Mouse (Mus musculus): ENCODE data around the gene Ppdpf. TPM values are rescaled to one million over a fixed set of nuclear protein-coding genes. Genes with fewer than 3 reads are reported as not detected.

Gene Ppdpf
- total and polyA plus RNA-seq, 2 experiments: 48.4 to 181 TPM

- Histone ChIP-seq H3K27ac (replicated peaks; ENCODE audit: insufficient read depth, low read depth, low read length) (no peak within 1 kb of the TSS), H3K36me3 (ENCODE audit: control insufficient read depth, insufficient read depth, low read length) (no peaks in the 10 kb centered on the region), H3K27me3 (ENCODE audit: control insufficient read depth, insufficient read depth, low read length) (peaks cover 8% of the 10 kb centered on the region; the same call in 1 of the 2 replicates), H3K79me2 (ENCODE audit: control insufficient read depth, insufficient read depth, low read length) (no peaks in the 10 kb centered on the region), H3K4me1 (ENCODE audit: control insufficient read depth, insufficient read depth, low read length) (no peaks in the 10 kb centered on the region), H3K4me3 (ENCODE audit: insufficient read depth, low read depth, low read length) (no peak within 1 kb of the TSS), H3K9ac (ENCODE audit: low read depth, low read length) (no peak within 1 kb of the TSS)
- DNase-seq (ENCODE audit: extremely low read depth, low read depth, low spot score): no peak
- TF ChIP-seq POLR2A (IDR thresholded peaks at IDR 0.05; ENCODE audit: extremely low read depth, insufficient read depth, low read length) (no peak), CTCF (IDR thresholded peaks at IDR 0.05; ENCODE audit: low read depth, low read length) (no peak)
- WGBS: 9% methylated on average over 55 of the region's 55 CpGs
Measured at GRCm38 (mm10) chr2:181156248-181157121, 30.6 kb upstream of the Ppdpf start, which contains the start of gene Eef1a2. Eef1a2 (minus strand) TSS chr2:181157014.

DNA sequence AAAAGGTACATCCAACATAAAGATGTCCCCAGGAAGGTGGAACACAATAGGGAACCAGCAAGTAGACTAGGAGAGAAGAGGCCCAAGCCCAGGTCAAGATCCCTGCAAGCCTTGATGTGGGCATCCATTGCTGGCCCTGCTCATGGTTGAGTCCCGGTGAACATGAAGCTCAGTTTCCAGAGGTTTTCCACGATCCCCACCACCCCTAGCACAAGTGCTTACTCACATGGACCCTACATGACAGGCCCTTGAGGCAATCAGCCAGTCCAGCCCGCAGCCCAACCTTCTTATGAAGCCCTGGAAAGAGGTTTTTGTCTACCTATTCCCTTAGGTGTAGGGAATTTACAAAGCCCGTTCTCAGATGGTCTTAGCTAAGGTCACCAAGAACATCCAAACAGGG lies 29.9 kb upstream of the Ppdpf start:
- DNase-seq (ENCODE audit: extremely low read depth, low read depth, low spot score): no peak
- TF ChIP-seq CTCF (IDR thresholded peaks at IDR 0.05; ENCODE audit: low read depth, low read length) (no peak), POLR2A (IDR thresholded peaks at IDR 0.05; ENCODE audit: extremely low read depth, insufficient read depth, low read length) (no peak)
- no peaks in the 10 kb centered on the region for H3K36me3 ChIP-seq (ENCODE audit: control insufficient read depth, insufficient read depth, low read length)
- peaks cover 8% of the 10 kb centered on the region; the same call in 1 of the 2 replicates for H3K27me3 ChIP-seq (ENCODE audit: control insufficient read depth, insufficient read depth, low read length)
- no peak overlapping the region for H3K4me3 ChIP-seq (ENCODE audit: insufficient read depth, low read depth, low read length)
- H3K27ac ChIP-seq (replicated peaks; ENCODE audit: insufficient read depth, low read depth, low read length): no peak overlapping the region
- H3K9ac ChIP-seq (ENCODE audit: low read depth, low read length): no peak overlapping the region
- H3K4me1 ChIP-seq (ENCODE audit: control insufficient read depth, insufficient read depth, low read length): no peaks in the 10 kb centered on the region
- 82% methylated on average over 4 of the region's 4 CpGs for WGBS
- no peaks in the 10 kb centered on the region for H3K79me2 ChIP-seq (ENCODE audit: control insufficient read depth, insufficient read depth, low read length)

DNA sequence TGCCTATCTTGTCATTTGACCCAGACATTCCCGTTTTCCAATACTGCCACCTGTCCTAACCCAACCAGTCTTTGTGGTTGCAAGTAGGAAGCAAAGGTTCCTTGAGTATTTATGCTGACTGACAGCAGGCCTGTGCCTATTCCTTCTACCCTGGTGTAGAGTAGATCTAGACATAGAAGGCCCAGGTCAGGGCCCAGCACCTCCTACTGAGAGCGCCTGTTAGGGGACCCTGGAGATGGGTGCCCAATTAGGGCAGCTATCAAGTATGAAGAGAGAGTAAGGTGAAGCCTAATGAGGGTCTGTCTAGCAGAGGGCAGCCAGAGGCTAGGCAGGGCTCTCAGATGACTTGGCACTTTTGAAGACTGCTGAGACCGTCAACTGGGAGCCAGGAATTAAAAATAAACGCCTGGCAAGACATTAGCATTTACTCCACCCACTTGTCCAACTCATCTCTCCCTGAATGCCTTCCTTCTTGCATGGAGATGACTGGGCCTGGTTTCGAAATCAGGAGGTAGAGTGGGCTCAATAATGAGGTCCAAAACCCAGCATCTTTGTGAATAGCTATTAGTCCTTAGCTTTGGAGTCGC lies 29.2 kb upstream of the Ppdpf start:
- Histone ChIP-seq H3K27ac (replicated peaks; ENCODE audit: insufficient read depth, low read depth, low read length) (no peak overlapping the region), H3K4me3 (ENCODE audit: insufficient read depth, low read depth, low read length) (no peak overlapping the region), H3K27me3 (ENCODE audit: control insufficient read depth, insufficient read depth, low read length) (peaks cover 8% of the 10 kb centered on the region; the same call in 1 of the 2 replicates), H3K4me1 (ENCODE audit: control insufficient read depth, insufficient read depth, low read length) (no peaks in the 10 kb centered on the region), H3K9ac (ENCODE audit: low read depth, low read length) (no peak overlapping the region), H3K36me3 (ENCODE audit: control insufficient read depth, insufficient read depth, low read length) (no peaks in the 10 kb centered on the region), H3K79me2 (ENCODE audit: control insufficient read depth, insufficient read depth, low read length) (no peaks in the 10 kb centered on the region)
- TF ChIP-seq POLR2A (IDR thresholded peaks at IDR 0.05; ENCODE audit: extremely low read depth, insufficient read depth, low read length): no peak
- TF ChIP-seq CTCF (IDR thresholded peaks at IDR 0.05; ENCODE audit: low read depth, low read length): no peak
- WGBS: 76% methylated on average over 6 of the region's 6 CpGs
- no peak for DNase-seq (ENCODE audit: extremely low read depth, low read depth, low spot score)

DNA sequence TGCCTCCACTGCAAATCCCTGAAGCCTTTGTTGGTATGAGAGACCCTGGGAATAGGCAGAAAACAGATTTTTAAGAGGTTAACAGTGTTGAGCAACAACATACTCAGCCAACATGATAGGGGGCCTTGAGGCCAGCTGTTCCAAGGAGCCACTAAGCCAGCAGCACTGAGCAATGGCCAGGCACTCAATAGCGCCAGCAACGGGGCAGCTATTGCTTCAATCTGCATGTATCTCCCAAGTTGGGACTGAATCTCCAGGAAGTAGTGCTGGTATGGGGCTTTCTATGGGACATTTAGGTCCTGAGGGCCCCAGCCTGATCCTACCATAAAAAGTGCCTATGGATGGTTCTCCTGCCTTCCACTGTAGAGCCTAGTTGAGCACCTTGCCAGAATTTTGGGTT lies 28.6 kb upstream of the Ppdpf start:
- WGBS: 93% methylated on average over 2 of the region's 2 CpGs
- DNase-seq (ENCODE audit: extremely low read depth, low read depth, low spot score): no peak
- Histone ChIP-seq H3K27me3 (ENCODE audit: control insufficient read depth, insufficient read depth, low read length) (peaks cover 8% of the 10 kb centered on the region; the same call in 1 of the 2 replicates), H3K27ac (replicated peaks; ENCODE audit: insufficient read depth, low read depth, low read length) (no peak overlapping the region), H3K36me3 (ENCODE audit: control insufficient read depth, insufficient read depth, low read length) (no peaks in the 10 kb centered on the region), H3K9ac (ENCODE audit: low read depth, low read length) (no peak overlapping the region), H3K79me2 (ENCODE audit: control insufficient read depth, insufficient read depth, low read length) (no peaks in the 10 kb centered on the region), H3K4me1 (ENCODE audit: control insufficient read depth, insufficient read depth, low read length) (no peaks in the 10 kb centered on the region), H3K4me3 (ENCODE audit: insufficient read depth, low read depth, low read length) (no peak overlapping the region)
- TF ChIP-seq POLR2A (IDR thresholded peaks at IDR 0.05; ENCODE audit: extremely low read depth, insufficient read depth, low read length): no peak
- no peak for TF ChIP-seq CTCF (IDR thresholded peaks at IDR 0.05; ENCODE audit: low read depth, low read length)

- H3K4me3 ChIP-seq (ENCODE audit: insufficient read depth, low read depth, low read length): no peak overlapping the region
- H3K4me1 ChIP-seq (ENCODE audit: control insufficient read depth, insufficient read depth, low read length): no peaks in the 10 kb centered on the region
- no peak overlapping the region for H3K27ac ChIP-seq (replicated peaks; ENCODE audit: insufficient read depth, low read depth, low read length)
- no peak overlapping the region for H3K9ac ChIP-seq (ENCODE audit: low read depth, low read length)
- WGBS: 47% methylated on average over 7 of the region's 7 CpGs
- TF ChIP-seq POLR2A (IDR thresholded peaks at IDR 0.05; ENCODE audit: extremely low read depth, insufficient read depth, low read length) (no peak), CTCF (IDR thresholded peaks at IDR 0.05; ENCODE audit: low read depth, low read length) (no peak)
- no peaks in the 10 kb centered on the region for H3K36me3 ChIP-seq (ENCODE audit: control insufficient read depth, insufficient read depth, low read length)
- peaks cover 8% of the 10 kb centered on the region; the same call in 1 of the 2 replicates for H3K27me3 ChIP-seq (ENCODE audit: control insufficient read depth, insufficient read depth, low read length)
- no peaks in the 10 kb centered on the region for H3K79me2 ChIP-seq (ENCODE audit: control insufficient read depth, insufficient read depth, low read length)
- no peak for DNase-seq (ENCODE audit: extremely low read depth, low read depth, low spot score)
Measured at GRCm38 (mm10) chr2:181159091-181159514, 27.9 kb upstream of the Ppdpf start.

Data from liver, adult 2 months (tissue).